Mouse (Mus musculus) splenic B cell, adult 2 months (primary cell): ENCODE results near the gene Kdm6a.

ENCODE experiments used
- DNase-seq: peaks from one replicate; pipeline ENCODE4 v3.0.0-alpha.2; 2011; ENCODE audit warnings: low read depth, low spot score
- H3K27me3 ChIP-seq: 2 replicates; pipeline ENCODE4 v1.6.1; 2012; ENCODE audit warnings: mild to moderate bottlenecking, low read length, moderate library complexity, mixed read lengths; ENCODE audit not compliant: control insufficient read depth, poor library complexity, insufficient read depth, severe bottlenecking
- H3K36me3 ChIP-seq: 2 replicates; pipeline ENCODE4 v1.6.1; 2012; ENCODE audit warnings: mild to moderate bottlenecking, low read length, moderate library complexity, mixed read lengths; ENCODE audit not compliant: control insufficient read depth, poor library complexity, insufficient read depth, severe bottlenecking

The Kdm6a gene

DNA sequence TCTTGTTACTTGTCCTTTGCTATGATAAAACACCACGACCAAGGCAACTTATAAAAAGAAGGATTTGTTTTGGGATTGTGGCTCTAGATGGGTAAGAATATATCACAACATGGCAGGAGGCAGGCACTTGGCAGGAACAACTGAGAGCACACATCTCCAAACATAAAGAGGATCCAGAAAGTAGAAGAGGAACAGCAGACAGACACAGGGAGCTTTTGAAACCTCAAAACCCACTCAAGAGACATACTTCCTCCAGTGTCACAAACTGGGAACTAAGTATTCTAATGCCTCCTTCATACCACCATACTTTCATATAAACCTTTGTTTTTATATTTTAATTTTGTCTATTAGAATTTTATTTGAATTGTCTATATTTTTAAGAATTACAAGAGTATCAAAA, 77.2 kb downstream of the Kdm6a start:
- no peaks in the 10 kb centered on the region for H3K27me3 ChIP-seq

DNA sequence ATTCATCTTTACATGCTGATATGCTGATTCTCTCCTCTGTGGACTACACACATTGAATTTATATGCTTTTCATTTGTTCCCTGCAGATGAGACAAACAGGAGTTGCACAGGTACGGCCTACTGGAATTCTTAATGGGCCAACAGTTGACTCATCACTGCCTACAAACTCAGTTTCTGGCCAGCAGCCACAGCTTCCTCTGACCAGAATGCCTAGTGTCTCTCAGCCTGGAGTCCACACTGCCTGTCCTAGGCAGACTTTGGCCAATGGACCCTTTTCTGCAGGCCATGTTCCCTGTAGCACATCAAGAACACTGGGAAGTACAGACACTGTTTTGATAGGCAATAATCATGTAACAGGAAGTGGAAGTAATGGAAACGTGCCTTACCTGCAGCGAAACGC, 88.2 kb downstream of the Kdm6a start:
- no peaks in the 10 kb centered on the region for H3K36me3 ChIP-seq
- no peak for DNase-seq

More for the DNA sequence above, 77.2 kb downstream of the Kdm6a start:
- H3K36me3 ChIP-seq, result no peaks in the 10 kb centered on the region
- peak; percentile 13 for DNase-seq

DNA sequence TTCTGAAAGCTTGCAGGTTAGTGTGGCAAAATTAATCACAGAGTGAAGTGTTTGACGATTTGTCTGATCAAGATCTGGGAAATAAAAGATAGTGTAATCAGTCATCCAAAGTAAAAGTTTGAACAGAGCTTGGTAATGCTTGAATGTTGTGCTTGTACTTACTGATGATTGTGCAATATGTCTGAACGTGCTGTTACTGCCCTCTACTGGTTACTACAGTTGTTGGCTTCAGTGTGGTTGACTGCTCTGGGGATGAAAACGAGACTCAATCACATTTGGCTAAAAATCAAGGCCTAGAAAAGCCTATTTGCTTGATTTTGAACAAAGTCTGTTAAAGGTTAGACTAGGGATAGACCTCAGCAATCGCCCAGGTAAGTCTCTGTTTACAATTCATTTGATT, 92.4 kb downstream of the Kdm6a start:
- Histone ChIP-seq H3K36me3 (no peaks in the 10 kb centered on the region), H3K27me3 (no peaks in the 10 kb centered on the region)
- DNase-seq, result peak; percentile 69

More for the DNA sequence above, 88.2 kb downstream of the Kdm6a start:
- no peaks in the 10 kb centered on the region for H3K27me3 ChIP-seq

DNA sequence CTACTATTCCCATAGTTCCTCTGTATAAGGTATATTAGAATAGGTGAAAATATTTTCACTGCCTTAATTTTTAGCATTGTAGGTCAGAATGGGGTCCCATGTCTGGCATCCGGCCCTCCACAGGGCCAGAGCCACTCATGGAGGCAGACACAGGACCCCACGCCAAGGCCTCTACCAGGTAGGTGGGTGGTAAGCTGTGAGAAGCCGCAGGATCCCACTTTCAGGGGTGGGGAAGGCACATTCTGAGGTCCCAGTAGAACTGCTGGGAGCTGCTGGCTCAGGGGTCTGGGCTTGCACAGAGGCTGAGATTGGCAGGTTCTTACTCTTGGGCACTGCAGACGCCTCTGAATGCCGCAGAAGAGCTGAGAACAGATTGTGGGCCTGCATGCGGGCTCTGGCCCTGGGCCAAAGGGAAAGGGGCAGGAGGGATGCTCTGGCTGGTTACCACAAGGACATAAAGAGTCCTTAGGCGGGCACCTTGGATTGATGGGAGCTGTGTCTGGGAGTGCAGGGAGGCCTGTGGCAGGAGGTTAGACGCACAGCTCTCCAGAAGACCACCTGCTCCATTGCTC, 95.9 kb downstream of the Kdm6a start:
- no peak for DNase-seq
- Histone ChIP-seq H3K36me3 (no peaks in the 10 kb centered on the region), H3K27me3 (no peaks in the 10 kb centered on the region)

DNA sequence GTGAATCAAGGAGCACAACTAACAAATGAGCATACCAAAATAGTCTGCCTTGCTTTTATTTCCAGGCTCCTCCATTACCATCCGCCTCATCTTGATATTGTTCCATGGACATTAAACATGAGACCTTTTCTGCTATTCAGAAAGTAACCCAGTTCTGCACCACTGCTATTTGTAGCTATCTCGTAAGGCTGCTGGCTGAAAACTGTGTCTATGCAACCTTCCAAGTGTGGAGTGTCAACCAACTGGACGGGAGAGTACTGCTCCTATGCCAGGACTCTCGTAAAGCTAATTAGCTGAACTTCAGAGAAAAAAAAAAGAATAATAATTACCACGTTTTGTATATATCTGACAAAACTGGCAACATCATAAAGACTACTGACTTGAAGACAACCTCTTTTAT, 116.2 kb downstream of the Kdm6a start:
- no peak for DNase-seq
- Histone ChIP-seq H3K36me3 (no peaks in the 10 kb centered on the region), H3K27me3 (no peaks in the 10 kb centered on the region)

DNA sequence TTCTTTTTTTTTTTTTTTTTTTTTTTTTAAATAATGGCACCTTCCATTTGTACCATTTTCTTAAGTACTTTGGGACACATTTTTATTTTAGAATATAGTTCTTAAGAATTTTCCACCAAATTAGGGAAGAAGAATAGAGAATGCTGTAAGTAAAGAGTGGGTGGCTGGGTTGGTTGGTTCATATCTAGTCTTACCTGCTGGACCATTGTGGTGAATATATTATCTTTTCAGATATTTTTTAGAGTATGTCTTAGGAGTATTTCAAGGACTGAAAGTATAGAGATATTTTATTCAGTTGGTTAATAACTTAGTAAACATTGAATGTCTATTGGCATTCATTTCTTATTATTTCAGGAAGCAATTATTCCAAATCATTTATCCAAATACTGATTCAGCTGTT, 117.8 kb downstream of the Kdm6a start:
- DNase-seq, result no peak
- Histone ChIP-seq H3K36me3 (no peaks in the 10 kb centered on the region), H3K27me3 (no peaks in the 10 kb centered on the region)
